Mouse (Mus musculus) liver, embryonic 11.5 days (tissue): ENCODE data around the gene Gprin1. TPM values are rescaled to one million over a fixed set of nuclear protein-coding genes. Genes with fewer than 3 reads are reported as not detected.
"Not testable (repeated sequence)": the region's sequence is repeated elsewhere in the genome, so short reads cannot be mapped to it uniquely, and the experiment has no call there.

Source experiments
- ATAC-seq: fragments of 200-750 bp; cut with Nextera tagmentation; replicated peaks from 2 replicates; pipeline ENCODE4 v1.8.0; 2017; ENCODE audit warnings: moderate number of reproducible peaks, mild to moderate bottlenecking, moderate TSS enrichment, moderate library complexity; ENCODE audit not compliant: low FRiP score
- DNase-seq: peaks from one replicate; pipeline ENCODE4 v3.0.0-alpha.2; 2017; ENCODE audit warnings: low spot score
- H3K27ac ChIP-seq: fragments of 300-500 bp; sonication (generic); 2 replicates; pipeline ENCODE4 v1.5.1; 2014; ENCODE audit warnings: mild to moderate bottlenecking, low read depth, low read length, control low read depth
- H3K27me3 ChIP-seq: fragments of 300-500 bp; sonication (generic); replicated peaks from 2 replicates; pipeline ENCODE4 v1.6.1; 2014; ENCODE audit warnings: low read length, mixed read lengths; ENCODE audit not compliant: control insufficient read depth, insufficient read depth
- H3K36me3 ChIP-seq: fragments of 300-500 bp; sonication (generic); 2 replicates; pipeline ENCODE4 v1.6.1; 2014; ENCODE audit warnings: mild to moderate bottlenecking, low read length, moderate library complexity, mixed read lengths; ENCODE audit not compliant: control insufficient read depth, insufficient read depth
- H3K4me1 ChIP-seq: fragments of 300-500 bp; sonication (generic); replicated peaks from 2 replicates; pipeline ENCODE4 v1.6.1; 2014; ENCODE audit warnings: low read length, mixed read lengths; ENCODE audit not compliant: control insufficient read depth, insufficient read depth
- H3K4me2 ChIP-seq: fragments of 300-500 bp; sonication (generic); 2 replicates; pipeline ENCODE4 v1.6.1; 2014; ENCODE audit warnings: mild to moderate bottlenecking, control low read depth, moderate library complexity
- H3K4me3 ChIP-seq: fragments of 300-500 bp; sonication (generic); 2 replicates; pipeline ENCODE4 v1.5.1; 2014; ENCODE audit warnings: low read depth, low read length, control low read depth
- H3K9ac ChIP-seq: fragments of 300-500 bp; sonication (generic); 2 replicates; pipeline ENCODE4 v1.6.1; 2014; ENCODE audit warnings: low read depth, low read length, control low read depth
- H3K9me3 ChIP-seq: fragments of 300-500 bp; sonication (generic); 2 replicates; pipeline ENCODE4 v1.6.1; 2016; ENCODE audit warnings: low read length, inconsistent platforms, mixed read lengths; ENCODE audit not compliant: control insufficient read depth
- WGBS: fragments of 180-500 bp; shearing (Covaris S2); extraction: QIAGEN DNeasy Blood & Tissue Kit; methylation state at CpG from one replicate; pipeline ENCODE4 v1.1.7; 2014; 5-methylcytosine and 5-hydroxymethylcytosine counted together
- polyA plus RNA-seq: library from polyadenylated mRNA; unstranded; fragments of >200 nt; fragmentation: Nextera tagmentation; extraction: Ambion mirVana; gene quantifications from 2 replicates; pipeline ENCODE4 v1.2.1, GENCODE M21; 2014

Gprin1 gene
- polyA plus RNA-seq, 1 experiment from 2014 or later, result 0.30 TPM

DNA sequence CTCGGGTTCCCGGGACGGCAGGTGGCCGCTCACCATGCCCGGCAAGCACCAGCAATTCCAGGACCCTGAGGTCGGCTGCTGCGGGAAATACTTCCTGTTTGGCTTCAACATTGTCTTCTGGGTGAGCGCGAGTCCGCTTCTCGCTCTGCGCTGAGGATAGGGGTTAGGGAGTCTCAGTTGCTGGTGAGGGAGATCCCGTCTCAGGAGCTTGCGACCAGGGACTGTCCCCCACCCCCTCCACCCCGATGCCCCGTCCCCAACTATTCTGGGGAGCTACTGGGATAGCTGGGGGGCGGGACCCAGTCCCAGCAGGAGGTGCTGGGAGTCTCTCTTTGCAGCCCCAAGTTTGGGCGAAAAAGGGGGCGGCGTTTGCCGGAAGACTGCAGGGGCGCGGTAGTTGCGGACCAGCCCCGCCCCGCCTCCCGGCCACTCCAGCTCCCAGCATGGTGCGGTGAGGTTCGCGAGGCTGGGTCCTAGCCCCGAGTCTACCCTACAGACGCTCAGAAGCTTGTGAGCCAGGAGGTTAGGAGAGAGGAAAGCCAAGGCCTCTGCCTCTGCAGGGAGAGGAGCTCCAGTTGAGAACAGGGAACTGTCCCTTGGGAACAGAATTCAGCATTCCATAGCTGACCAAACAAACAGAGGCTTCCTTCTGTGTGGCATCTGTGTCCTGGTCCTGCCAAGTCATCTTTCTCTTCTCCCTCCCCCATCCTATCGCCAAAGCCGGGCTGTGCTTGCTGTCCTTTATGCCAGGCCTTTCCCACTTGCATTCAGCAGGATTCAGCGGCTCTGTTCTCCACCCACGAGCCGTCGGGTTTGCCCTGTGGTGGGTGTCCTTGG, 40.1 kb upstream of the Gprin1 start:
- peak overlapping the region; percentile 98 for H3K4me2 ChIP-seq
- H3K36me3 ChIP-seq, result no peaks in the 10 kb centered on the region
- no peaks in the 10 kb centered on the region for H3K9me3 ChIP-seq
- peak; percentile 32 for ATAC-seq
- no peak overlapping the region for H3K27ac ChIP-seq
- peak; percentile 56 for DNase-seq
- H3K4me1 ChIP-seq, result peaks cover 5% of the 10 kb centered on the region
- H3K9ac ChIP-seq, result no peak overlapping the region
- 3% methylated on average over 37 of the region's 38 CpGs for WGBS
- peak overlapping the region; percentile 52 for H3K4me3 ChIP-seq
- peaks cover 24% of the 10 kb centered on the region for H3K27me3 ChIP-seq

GRCm38 (mm10) chr13:54788740-54789560, 39.3 kb upstream of the Gprin1 start, which contains the start of gene Tspan17:
TSS of gene Tspan17 (plus strand) at chr13:54789377.
- Histone ChIP-seq H3K4me2 (peak within 1 kb of the TSS; percentile 98), H3K27me3 (peaks cover 24% of the 10 kb centered on the region), H3K9ac (no peak within 1 kb of the TSS), H3K4me1 (peaks cover 5% of the 10 kb centered on the region), H3K27ac (no peak within 1 kb of the TSS), H3K9me3 (no peaks in the 10 kb centered on the region), H3K36me3 (no peaks in the 10 kb centered on the region), H3K4me3 (peak within 1 kb of the TSS; percentile 52)
- ATAC-seq (peak; percentile 88), DNase-seq (peak; percentile 96)
- 3% methylated on average over 49 of the region's 49 CpGs for WGBS

DNA sequence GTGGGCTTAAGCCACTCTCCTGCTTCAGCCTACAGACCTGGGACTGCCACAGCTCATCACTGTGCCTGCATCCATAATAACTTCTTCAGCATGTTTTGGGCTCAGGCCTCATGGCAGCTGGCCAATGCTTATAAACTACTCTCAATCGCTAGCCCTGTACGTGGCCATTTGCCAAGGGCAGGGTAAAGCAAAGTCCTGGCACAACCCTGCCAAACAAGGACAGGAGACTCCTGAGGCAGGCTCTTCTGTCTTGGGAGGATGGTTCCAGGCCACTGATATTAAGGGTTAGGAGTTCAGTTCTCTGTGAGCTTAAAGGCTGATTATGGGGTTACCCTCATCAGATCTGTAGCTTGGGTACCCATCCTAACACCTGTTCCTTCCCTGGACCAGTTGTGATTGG, 37.9 kb upstream of the Gprin1 start:
- DNase-seq, H3K27ac ChIP-seq, ATAC-seq, H3K4me2 ChIP-seq, H3K36me3 ChIP-seq, H3K9ac ChIP-seq, H3K9me3 ChIP-seq, H3K4me3 ChIP-seq, H3K4me1 ChIP-seq: not testable (repeated sequence)
- 88% methylated on average over 2 of the region's 2 CpGs for WGBS
- H3K27me3 ChIP-seq, result peaks cover 24% of the 10 kb centered on the region

DNA sequence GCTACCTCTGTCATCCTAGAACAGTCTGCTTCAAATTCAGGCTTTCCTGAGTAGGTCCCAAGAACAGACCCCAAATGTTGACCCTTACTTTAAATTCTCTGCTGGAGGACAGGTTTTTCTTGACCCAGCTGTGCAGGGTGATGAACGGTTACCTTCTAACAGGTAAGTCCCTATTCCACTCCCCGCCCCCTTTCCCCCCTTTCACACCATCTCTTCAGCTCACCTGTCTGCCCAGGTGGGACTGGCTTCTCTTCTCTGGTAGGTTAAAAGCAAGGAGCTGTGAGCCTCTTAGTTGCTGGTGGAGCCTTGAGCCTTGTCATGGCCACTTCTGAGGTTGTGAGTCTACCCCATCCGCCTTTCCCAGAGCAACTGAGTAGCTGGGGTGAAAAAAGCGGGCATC, 34.0 kb upstream of the Gprin1 start, which contains the start of gene Eif4e1b:
Eif4e1b (plus strand) TSS at position 301 of the 400 bp plus-strand sequence.
- ATAC-seq (no peak), DNase-seq (no peak)
- WGBS, result 72% methylated on average over 4 of the region's 4 CpGs
- no peaks in the 10 kb centered on the region for H3K36me3 ChIP-seq
- H3K4me3 ChIP-seq, result no peak within 1 kb of the TSS
- H3K9ac ChIP-seq, result no peak within 1 kb of the TSS
- 0 out of 2 replicates have a peak, but pooled peaks cover 3% of the 10 kb centered on the region for H3K27me3 ChIP-seq
- H3K27ac ChIP-seq, result no peak within 1 kb of the TSS
- H3K9me3 ChIP-seq, result no peaks in the 10 kb centered on the region
- H3K4me2 ChIP-seq, result no peak within 1 kb of the TSS
- no peaks in the 10 kb centered on the region for H3K4me1 ChIP-seq

GRCm38 (mm10) chr13:54783235-54783634, 33.6 kb upstream of the Gprin1 start:
- Histone ChIP-seq H3K4me3 (no peak overlapping the region), H3K27me3 (no peaks in the 10 kb centered on the region), H3K4me1 (no peaks in the 10 kb centered on the region), H3K9me3 (no peaks in the 10 kb centered on the region), H3K4me2 (no peak overlapping the region), H3K27ac (no peak overlapping the region), H3K36me3 (no peaks in the 10 kb centered on the region), H3K9ac (no peak overlapping the region)
- 47% methylated on average over 2 of the region's 2 CpGs for WGBS
- no peak for DNase-seq
- no peak for ATAC-seq

- Histone ChIP-seq H3K4me1 (no peaks in the 10 kb centered on the region), H3K27ac (no peak overlapping the region), H3K27me3 (no peaks in the 10 kb centered on the region), H3K9me3 (no peaks in the 10 kb centered on the region), H3K4me3 (no peak overlapping the region), H3K36me3 (no peaks in the 10 kb centered on the region), H3K4me2 (no peak overlapping the region), H3K9ac (no peak overlapping the region)
- 71% methylated on average over 3 of the region's 3 CpGs for WGBS
- ATAC-seq, result no peak
- DNase-seq, result no peak
Observed at GRCm38 (mm10) chr13:54781086-54781485, 31.4 kb upstream of the Gprin1 start.

DNA sequence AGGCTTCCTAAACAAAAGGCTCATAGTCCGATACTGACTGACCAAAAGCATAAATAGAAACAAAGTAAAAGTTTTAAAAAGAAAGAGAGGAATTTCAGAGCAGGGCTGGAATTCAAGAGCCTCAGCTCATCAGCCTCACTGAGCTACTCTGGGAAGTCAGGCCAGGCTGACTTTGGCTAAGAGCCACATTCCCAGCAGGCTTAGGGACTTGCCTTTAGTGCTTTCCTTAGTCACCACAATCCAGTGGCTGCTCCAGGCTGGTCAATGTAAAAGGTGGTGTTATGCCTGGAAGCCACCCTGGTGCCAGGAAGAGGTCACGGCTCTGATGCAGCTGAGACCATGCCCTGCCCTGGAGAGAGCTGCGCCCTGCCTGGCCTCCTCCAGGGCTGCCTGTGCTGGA, 30.9 kb upstream of the Gprin1 start:
- 73% methylated on average over 3 of the region's 3 CpGs for WGBS

GRCm38 (mm10) chr13:54767012-54767411, 17.3 kb upstream of the Gprin1 start:
- H3K27ac ChIP-seq, result no peak overlapping the region
- WGBS, result 84% methylated on average over 4 of the region's 4 CpGs

More for the DNA sequence above, 30.9 kb upstream of the Gprin1 start:
- Histone ChIP-seq H3K4me3 (no peak overlapping the region), H3K36me3 (no peaks in the 10 kb centered on the region), H3K27ac (no peak overlapping the region), H3K27me3 (no peaks in the 10 kb centered on the region), H3K4me2 (no peak overlapping the region), H3K9ac (no peak overlapping the region), H3K4me1 (no peaks in the 10 kb centered on the region), H3K9me3 (no peaks in the 10 kb centered on the region)
- ATAC-seq (no peak), DNase-seq (no peak)

More at GRCm38 (mm10) chr13:54767012-54767411, 17.3 kb upstream of the Gprin1 start:
- DNase-seq (no peak), ATAC-seq (no peak)
- no peaks in the 10 kb centered on the region for H3K36me3 ChIP-seq
- no peak overlapping the region for H3K4me3 ChIP-seq
- no peak overlapping the region for H3K9ac ChIP-seq
- H3K4me1 ChIP-seq, result no peaks in the 10 kb centered on the region
- H3K27me3 ChIP-seq, result peaks cover 52% of the 10 kb centered on the region
- no peaks in the 10 kb centered on the region for H3K9me3 ChIP-seq
- no peak overlapping the region for H3K4me2 ChIP-seq
